Comparison of ENCODE assay signal across 26 mouse cellular contexts in the genomic region with DNA sequence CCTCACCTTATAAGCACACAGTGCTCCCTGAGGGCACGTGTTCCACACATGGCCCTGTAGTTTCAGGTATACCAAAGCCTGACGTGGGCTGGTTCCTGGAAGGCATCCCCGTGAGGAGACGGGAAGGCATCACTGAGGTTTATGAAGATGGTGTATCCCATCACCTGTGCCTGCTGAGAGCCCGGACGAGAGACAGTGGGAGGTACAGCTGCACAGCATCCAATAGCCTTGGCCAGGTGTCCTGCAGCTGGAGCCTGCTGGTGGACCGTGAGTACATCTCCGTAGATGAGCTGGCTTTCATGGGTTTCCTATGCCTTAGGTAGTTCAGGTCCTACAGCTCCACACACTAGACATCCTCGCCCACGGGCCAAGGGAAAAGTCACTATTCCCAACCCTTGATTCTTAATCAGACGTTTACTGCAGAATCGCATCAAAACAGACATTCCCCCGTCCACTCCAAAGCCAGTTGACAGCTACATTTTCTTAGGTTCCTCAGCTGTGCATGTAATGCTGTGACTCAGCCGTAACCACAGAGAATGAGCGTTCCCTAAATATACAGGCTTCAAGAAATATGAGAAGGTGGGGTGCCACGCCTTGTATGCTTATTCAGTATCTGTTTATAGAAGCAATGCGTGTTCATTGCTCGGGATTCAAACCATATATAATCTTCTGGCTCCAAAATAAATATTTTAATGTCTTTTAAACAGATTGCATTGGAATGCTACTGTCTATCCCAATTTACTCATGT.
A peak's percentile ranks its signal among the peaks of the same experiment; 100 is the strongest.
DNase-seq lines count a peak whose midpoint lies in the region; ATAC-seq and TF ChIP-seq lines count a peak whose summit lies in the region.
"Had no signal": no experiment of that assay in that cellular context is flagged by ENCODE, and none has a peak within 500 bp of the region (broad histone marks: within the 10 kb centered on the region; RNA-seq: fewer than 3 reads in every experiment).

No protein-coding gene starts in this region.

- no peak for TF ChIP-seq EP300 in lung, postnatal 0 days (IDR thresholded peaks at IDR 0.05)
- TF ChIP-seq EP300 in heart, adult 2 months (IDR thresholded peaks at IDR 0.05; ENCODE audit: insufficient read depth, low read depth, low read length), result no peak

- H3K4me1 ChIP-seq in lung, embryonic 14.5 days (ENCODE audit: insufficient read depth), result peaks cover 3% of the 10 kb centered on the region; the same call in 1 of the 2 replicates
- H3K4me1 ChIP-seq in lung, postnatal 0 days (ENCODE audit: insufficient read depth, low read depth, low read length), result no peaks in the 10 kb centered on the region; the same call in 1 of the 2 replicates
- no peaks in the 10 kb centered on the region for H3K4me1 ChIP-seq in heart, adult 2 months (ENCODE audit: control insufficient read depth, insufficient read depth, low read length)
- H3K4me1 ChIP-seq: heart, embryonic 13.5 days; limb, embryonic 12.5 days; liver, embryonic 15.5 days; neural tube, embryonic 13.5 days had no signal

- peaks cover 6% of the 10 kb centered on the region; the same call in 1 of the 2 replicates for H3K36me3 ChIP-seq in lung, embryonic 14.5 days (ENCODE audit: insufficient read depth)
- H3K36me3 ChIP-seq in lung, postnatal 0 days (ENCODE audit: insufficient read depth, low read length), result no peaks in the 10 kb centered on the region; the same call in 1 of the 2 replicates
- no peaks in the 10 kb centered on the region for H3K36me3 ChIP-seq in heart, adult 2 months (ENCODE audit: control insufficient read depth, insufficient read depth, low read length)
- H3K36me3 ChIP-seq: heart, embryonic 13.5 days; limb, embryonic 12.5 days; liver, embryonic 15.5 days; neural tube, embryonic 13.5 days had no signal

- H3K4me2 ChIP-seq in lung, embryonic 14.5 days, result no peak overlapping the region
- H3K4me2 ChIP-seq in lung, postnatal 0 days (replicated peaks; ENCODE audit: low read depth, low read length), result no peak overlapping the region
- H3K4me2 ChIP-seq: heart, embryonic 13.5 days; hindbrain, embryonic 14.5 days; limb, embryonic 12.5 days; liver, embryonic 15.5 days; midbrain, embryonic 11.5 days; neural tube, embryonic 13.5 days had no signal

- H3K4me3 ChIP-seq in lung, embryonic 14.5 days (ENCODE audit: low read depth, low read length), result no peak overlapping the region
- H3K4me3 ChIP-seq in lung, postnatal 0 days (ENCODE audit: low read depth, low read length), result no peak overlapping the region
- H3K4me3 ChIP-seq in heart, adult 2 months, result no peak overlapping the region
- H3K4me3 ChIP-seq: gastrocnemius, adult 2 months; heart, embryonic 13.5 days; limb, embryonic 12.5 days; liver, embryonic 15.5 days; neural tube, embryonic 13.5 days had no signal

- H3K9ac ChIP-seq in lung, embryonic 14.5 days, result no peak overlapping the region
- H3K9ac ChIP-seq in lung, postnatal 0 days (replicated peaks; ENCODE audit: low read depth), result no peak overlapping the region
- no peak overlapping the region for H3K9ac ChIP-seq in heart, adult 2 months (ENCODE audit: low read depth, low read length)
- H3K9ac ChIP-seq: heart, embryonic 13.5 days; hindbrain, embryonic 14.5 days; limb, embryonic 12.5 days; liver, embryonic 15.5 days; neural tube, embryonic 13.5 days had no signal

- H3K27me3 ChIP-seq in lung, embryonic 14.5 days (ENCODE audit: insufficient read depth, low read length), result no peaks in the 10 kb centered on the region
- H3K27me3 ChIP-seq in lung, postnatal 0 days (replicated peaks; ENCODE audit: insufficient read depth, low read length), result no peaks in the 10 kb centered on the region
- no peaks in the 10 kb centered on the region for H3K27me3 ChIP-seq in heart, adult 2 months (ENCODE audit: control insufficient read depth, insufficient read depth, low read length)
- H3K27me3 ChIP-seq: heart, embryonic 13.5 days; liver, embryonic 15.5 days; neural tube, embryonic 13.5 days had no signal

- DNase-seq in lung, embryonic 14.5 days, result peak; percentile 66
- DNase-seq in lung, postnatal 0 days (ENCODE audit: low spot score), result no peak
- DNase-seq in 3T3-L1 (ENCODE audit: low read depth, low spot score) (peak; percentile 94), NIH3T3 (ENCODE audit: low read depth) (peak; percentile 71)
- DNase-seq in heart, adult 2 months, result no peak
- DNase-seq in adrenal gland, adult 18-20 months (ENCODE audit: low spot score in 2 of 2), result no peak
- DNase-seq: adrenal gland, adult 2 months; cerebellum, adult 11-12 months; cerebellum, adult 9-11 months; embryo, embryonic 11 days; gastrocnemius, adult 2 months; gastrocnemius, postnatal 36 days; heart, postnatal 10 days; right cerebral cortex, postnatal 4 days; thymus, postnatal 4 days had no signal

- H3K79me2 ChIP-seq in heart, adult 2 months (replicated peaks; ENCODE audit: control insufficient read depth, insufficient read depth, low read length), result no peaks in the 10 kb centered on the region

- WGBS in lung, embryonic 14.5 days, result 64% methylated on average over 18 of the region's 18 CpGs
- 64% methylated on average over 18 of the region's 18 CpGs for WGBS in lung, postnatal 0 days
- 87% methylated on average over 18 of the region's 18 CpGs for WGBS in heart, adult 2 months

- intact Hi-C loops in heart, adult 2 months (cut with DNase I), result no loop called here

- peak; percentile 30 for ATAC-seq in lung, embryonic 14.5 days (ENCODE audit: insufficient read depth)
- ATAC-seq in lung, postnatal 0 days, result no peak
- ATAC-seq in granulocyte monocyte progenitor cell, adult 5-6 weeks (replicated peaks; ENCODE audit: poor library complexity, severe bottlenecking), result peak; percentile 30; the same call in 1 of the 2 replicates
- no peak for ATAC-seq in cerebellum, adult (ENCODE audit: insufficient number of reproducible peaks, low FRiP score, low TSS enrichment)
- ATAC-seq: forebrain, embryonic 14.5 days; intestine, postnatal 0 days; midbrain, embryonic 16.5 days had no signal

- TF ChIP-seq CTCF in lung, embryonic 14.5 days (IDR thresholded peaks at IDR 0.05; ENCODE audit: low read depth), result no peak
- TF ChIP-seq CTCF in lung, postnatal 0 days (IDR thresholded peaks at IDR 0.05), result no peak
- no peak for TF ChIP-seq CTCF in heart, adult 2 months (IDR thresholded peaks at IDR 0.05)

- H3K27ac ChIP-seq in lung, embryonic 14.5 days (ENCODE audit: low read depth), result peak overlapping the region; percentile 58; the same call in 1 of the 2 replicates
- H3K27ac ChIP-seq in lung, postnatal 0 days (ENCODE audit: low read length), result no peak overlapping the region
- H3K27ac ChIP-seq in heart, adult 2 months, result no peak overlapping the region
- H3K27ac ChIP-seq: gastrocnemius, adult 2 months; heart, embryonic 13.5 days; hindbrain, embryonic 14.5 days; limb, embryonic 12.5 days; liver, embryonic 15.5 days; neural tube, embryonic 13.5 days had no signal

- H3K9me3 ChIP-seq in lung, embryonic 14.5 days (ENCODE audit: low read depth, low read length), result no peaks in the 10 kb centered on the region
- H3K9me3 ChIP-seq in lung, postnatal 0 days (ENCODE audit: low read length), result no peaks in the 10 kb centered on the region
- H3K9me3 ChIP-seq: heart, embryonic 13.5 days; limb, embryonic 12.5 days; liver, embryonic 15.5 days; neural tube, embryonic 13.5 days had no signal

- TF ChIP-seq POLR2A in heart, adult 2 months (IDR thresholded peaks at IDR 0.05; ENCODE audit: insufficient read depth, low read depth, low read length), result no peak

Comparison
In these comparisons a context has a peak if more than half of its experiments do, and no peak if none do; other contexts are left out.
1. ATAC-seq: peak in lung, embryonic 14.5 days (single experiment) and granulocyte monocyte progenitor cell, adult 5-6 weeks (single experiment); none in lung, postnatal 0 days (single experiment) and cerebellum, adult (single experiment).
2. DNase-seq: peak in lung, embryonic 14.5 days (single experiment), 3T3-L1 (single experiment) and NIH3T3 (single experiment); none in lung, postnatal 0 days (single experiment), heart, adult 2 months (0 of 2) and adrenal gland, adult 18-20 months (0 of 2).